Mouse (Mus musculus) embryonic facial prominence, embryonic 10.5 days (tissue): ENCODE measurements at regions not wholly inside any gene's neighbourhood (a gene's known extent, or its start where the extent isn't known, plus 50 kb on each side); places are given as distances from the start of the nearest gene placed in this dataset.

Source experiments
- DNase-seq: peaks from one replicate; pipeline ENCODE4 v3.0.0-alpha.2; 2017; ENCODE audit warnings: low spot score
- H3K27ac ChIP-seq: fragments of 300-500 bp; sonication (generic); replicated peaks from 2 replicates; pipeline ENCODE4 v1.5.1; 2016; ENCODE audit warnings: mild to moderate bottlenecking
- H3K27me3 ChIP-seq: fragments of 300-500 bp; sonication (generic); replicated peaks from 2 replicates; pipeline ENCODE4 v1.6.1; 2016; ENCODE audit warnings: low read depth, mild to moderate bottlenecking; ENCODE audit not compliant: poor library complexity, severe bottlenecking
- H3K36me3 ChIP-seq: fragments of 300-500 bp; sonication (generic); replicated peaks from 2 replicates; pipeline ENCODE4 v1.6.1; 2016; ENCODE audit warnings: mild to moderate bottlenecking, moderate library complexity
- H3K4me1 ChIP-seq: fragments of 300-500 bp; sonication (generic); 2 replicates; pipeline ENCODE4 v1.6.1; 2016
- H3K4me3 ChIP-seq: fragments of 300-500 bp; sonication (generic); 2 replicates; pipeline ENCODE4 v1.5.1; 2016; ENCODE audit warnings: mild to moderate bottlenecking, moderate library complexity
- H3K9me3 ChIP-seq: fragments of 300-500 bp; sonication (generic); 2 replicates; pipeline ENCODE4 v1.6.1; 2016; ENCODE audit warnings: mild to moderate bottlenecking
- WGBS: fragments of 180-500 bp; shearing (Covaris S2); methylation state at CpG from one replicate; pipeline ENCODE4 v1.1.7; 2016; 5-methylcytosine and 5-hydroxymethylcytosine counted together

- DNase-seq, result no peak
- Histone ChIP-seq H3K9me3 (no peaks in the 10 kb centered on the region), H3K4me1 (peaks cover 75% of the 10 kb centered on the region), H3K36me3 (no peaks in the 10 kb centered on the region), H3K4me3 (no peak overlapping the region), H3K27ac (no peak overlapping the region), H3K27me3 (peaks cover 88% of the 10 kb centered on the region)
- 89% methylated on average over 5 of the region's 5 CpGs for WGBS
Observed at GRCm38 (mm10) chr16:30118876-30119275, 54.7 kb downstream of the Hes1 start.

- H3K4me1 ChIP-seq, result peaks cover 64% of the 10 kb centered on the region
- no peaks in the 10 kb centered on the region for H3K36me3 ChIP-seq
- no peaks in the 10 kb centered on the region for H3K9me3 ChIP-seq
- DNase-seq, result peak; percentile 65
- WGBS, result 2% methylated on average over 30 of the region's 30 CpGs
- peak overlapping the region; percentile 36 for H3K4me3 ChIP-seq
- H3K27ac ChIP-seq, result peak overlapping the region; percentile 73
- peaks cover 93% of the 10 kb centered on the region for H3K27me3 ChIP-seq
Observed at GRCm38 (mm10) chr16:30120330-30121265, 56.4 kb downstream of the Hes1 start.

- H3K4me3 ChIP-seq, result no peak overlapping the region
- peaks cover 54% of the 10 kb centered on the region for H3K4me1 ChIP-seq
- DNase-seq, result no peak
- peaks cover 93% of the 10 kb centered on the region for H3K27me3 ChIP-seq
- no peak overlapping the region for H3K27ac ChIP-seq
- H3K9me3 ChIP-seq, result no peaks in the 10 kb centered on the region
- 46% methylated on average over 6 of the region's 6 CpGs for WGBS
- no peaks in the 10 kb centered on the region for H3K36me3 ChIP-seq
Observed at GRCm38 (mm10) chr16:30121596-30121995, 57.4 kb downstream of the Hes1 start.

GRCm38 (mm10) chr16:30122211-30123070, 58.3 kb downstream of the Hes1 start:
- H3K4me3 ChIP-seq, result peak overlapping the region; percentile 32
- 5% methylated on average over 29 of the region's 29 CpGs for WGBS
- H3K27me3 ChIP-seq, result peaks cover 94% of the 10 kb centered on the region

GRCm38 (mm10) chr16:30127015-30127414, 62.8 kb downstream of the Hes1 start:
- H3K9me3 ChIP-seq, result peaks cover 5% of the 10 kb centered on the region; the same call in 1 of the 2 replicates
- H3K27me3 ChIP-seq, result peaks cover 100% of the 10 kb centered on the region
- 96% methylated on average over 10 of the region's 10 CpGs for WGBS
- H3K4me3 ChIP-seq, result no peak overlapping the region
- H3K4me1 ChIP-seq, result peaks cover 39% of the 10 kb centered on the region
- H3K27ac ChIP-seq, result no peak overlapping the region
- no peak for DNase-seq
- H3K36me3 ChIP-seq, result no peaks in the 10 kb centered on the region

More at GRCm38 (mm10) chr16:30122211-30123070, 58.3 kb downstream of the Hes1 start:
- DNase-seq, result peak; percentile 41
- peaks cover 3% of the 10 kb centered on the region; the same call in 1 of the 2 replicates for H3K9me3 ChIP-seq
- H3K27ac ChIP-seq, result peak overlapping the region; percentile 16; the same call in 1 of the 2 replicates
- no peaks in the 10 kb centered on the region for H3K36me3 ChIP-seq
- H3K4me1 ChIP-seq, result peaks cover 46% of the 10 kb centered on the region

GRCm38 (mm10) chr16:30128787-30129186, 64.6 kb downstream of the Hes1 start:
- no peaks in the 10 kb centered on the region for H3K36me3 ChIP-seq
- no peak overlapping the region for H3K4me3 ChIP-seq
- DNase-seq, result no peak
- peaks cover 100% of the 10 kb centered on the region for H3K27me3 ChIP-seq
- 80% methylated on average over 8 of the region's 8 CpGs for WGBS
- no peak overlapping the region for H3K27ac ChIP-seq
- H3K4me1 ChIP-seq, result peaks cover 25% of the 10 kb centered on the region
- peaks cover 5% of the 10 kb centered on the region; the same call in 1 of the 2 replicates for H3K9me3 ChIP-seq

GRCm38 (mm10) chr16:30129218-30130112, 65.3 kb downstream of the Hes1 start:
- 39% methylated on average over 17 of the region's 17 CpGs for WGBS
- Histone ChIP-seq H3K4me3 (no peak overlapping the region), H3K36me3 (no peaks in the 10 kb centered on the region), H3K4me1 (peaks cover 31% of the 10 kb centered on the region), H3K27ac (peak overlapping the region; percentile 14), H3K27me3 (peaks cover 100% of the 10 kb centered on the region), H3K9me3 (peaks cover 5% of the 10 kb centered on the region; the same call in 1 of the 2 replicates)
- peak; percentile 42 for DNase-seq

- H3K4me1 ChIP-seq, result peaks cover 34% of the 10 kb centered on the region
- H3K36me3 ChIP-seq, result no peaks in the 10 kb centered on the region
- 55% methylated on average over 4 of the region's 4 CpGs for WGBS
- peaks cover 5% of the 10 kb centered on the region; the same call in 1 of the 2 replicates for H3K9me3 ChIP-seq
- no peak overlapping the region for H3K4me3 ChIP-seq
- H3K27ac ChIP-seq, result no peak overlapping the region
- DNase-seq, result no peak
- H3K27me3 ChIP-seq, result peaks cover 100% of the 10 kb centered on the region
Observed at GRCm38 (mm10) chr16:30130113-30130471, 65.9 kb downstream of the Hes1 start.

GRCm38 (mm10) chr16:30132086-30132485, 67.9 kb downstream of the Hes1 start:
- 79% methylated on average over 7 of the region's 7 CpGs for WGBS
- H3K27ac ChIP-seq, result no peak overlapping the region
- H3K4me3 ChIP-seq, result no peak overlapping the region
- H3K27me3 ChIP-seq, result peaks cover 97% of the 10 kb centered on the region
- H3K36me3 ChIP-seq, result no peaks in the 10 kb centered on the region
- no peak for DNase-seq
- peaks cover 5% of the 10 kb centered on the region; the same call in 1 of the 2 replicates for H3K9me3 ChIP-seq
- H3K4me1 ChIP-seq, result peaks cover 34% of the 10 kb centered on the region

- no peak overlapping the region for H3K4me3 ChIP-seq
- DNase-seq, result no peak
- H3K27me3 ChIP-seq, result peaks cover 91% of the 10 kb centered on the region
- no peaks in the 10 kb centered on the region for H3K9me3 ChIP-seq
- no peaks in the 10 kb centered on the region for H3K36me3 ChIP-seq
- 52% methylated on average over 6 of the region's 6 CpGs for WGBS
- no peak overlapping the region for H3K27ac ChIP-seq
- H3K4me1 ChIP-seq, result peaks cover 24% of the 10 kb centered on the region
Observed at GRCm38 (mm10) chr16:30134642-30135165, 70.5 kb downstream of the Hes1 start.

GRCm38 (mm10) chr16:30136849-30137248, 72.7 kb downstream of the Hes1 start:
- peaks cover 80% of the 10 kb centered on the region for H3K27me3 ChIP-seq
- no peak overlapping the region for H3K4me3 ChIP-seq
- H3K27ac ChIP-seq, result no peak overlapping the region
- H3K9me3 ChIP-seq, result no peaks in the 10 kb centered on the region
- peaks cover 13% of the 10 kb centered on the region for H3K4me1 ChIP-seq
- no peaks in the 10 kb centered on the region for H3K36me3 ChIP-seq
- no peak for DNase-seq
- WGBS, result 93% methylated on average over 5 of the region's 5 CpGs
